Comparison of ENCODE assay signal across 20 mouse cellular contexts in genomic region chr9:21493907-21494306, GRCm38 (mm10). TPM values are rescaled to one million over a fixed set of nuclear protein-coding genes. Genes with fewer than 3 reads are reported as not detected.
DNase-seq lines count a peak whose midpoint lies in the region; ATAC-seq and TF ChIP-seq lines count a peak whose summit lies in the region.
"Had no signal": no experiment of that assay in that cellular context is flagged by ENCODE, and none has a peak within 500 bp of the region (broad histone marks: within the 10 kb centered on the region; RNA-seq: fewer than 3 reads in every experiment).

No protein-coding gene starts in this region.

- no peak for ATAC-seq in limb, embryonic 11.5 days (ENCODE audit: insufficient number of reproducible peaks, low FRiP score, low TSS enrichment, low read depth)
- ATAC-seq in kidney, embryonic 15.5 days (replicated peaks; ENCODE audit: low FRiP score) = no peak
- ATAC-seq in liver, postnatal 0 days = no peak
- ATAC-seq: forebrain, embryonic 15.5 days had no signal

- no peak overlapping the region for H3K9ac ChIP-seq in limb, embryonic 11.5 days (ENCODE audit: low read length)
- no peak overlapping the region for H3K9ac ChIP-seq in kidney, embryonic 15.5 days
- H3K9ac ChIP-seq in liver, postnatal 0 days (replicated peaks) = no peak overlapping the region
- H3K9ac ChIP-seq: forebrain, embryonic 15.5 days; midbrain, embryonic 12.5 days; stomach, embryonic 15.5 days had no signal

- 0 out of 2 replicates have a peak, but pooled peaks cover 2% of the 10 kb centered on the region for H3K4me1 ChIP-seq in limb, embryonic 11.5 days (ENCODE audit: control insufficient read depth, insufficient read depth, low read length)
- peaks cover 9% of the 10 kb centered on the region; the same call in 1 of the 2 replicates for H3K4me1 ChIP-seq in kidney, embryonic 15.5 days
- H3K4me1 ChIP-seq in liver, postnatal 0 days (ENCODE audit: insufficient read depth) = no peaks in the 10 kb centered on the region
- H3K4me1 ChIP-seq: forebrain, embryonic 15.5 days; midbrain, embryonic 12.5 days; stomach, embryonic 15.5 days had no signal

- H3K4me2 ChIP-seq in limb, embryonic 11.5 days (ENCODE audit: low read depth, severe bottlenecking) = 0 out of 2 replicates have a peak overlapping the region, but pooled peaks have one; percentile 7
- no peak overlapping the region for H3K4me2 ChIP-seq in kidney, embryonic 15.5 days
- H3K4me2 ChIP-seq in liver, postnatal 0 days (ENCODE audit: low read depth, low read length) = no peak overlapping the region
- H3K4me2 ChIP-seq: forebrain, embryonic 15.5 days; midbrain, embryonic 12.5 days; stomach, embryonic 15.5 days had no signal

- H3K4me3 ChIP-seq in layer of hippocampus, adult 2 months = no peak overlapping the region
- H3K4me3 ChIP-seq in limb, embryonic 11.5 days (ENCODE audit: low read depth, low read length) = no peak overlapping the region
- no peak overlapping the region for H3K4me3 ChIP-seq in kidney, embryonic 15.5 days (replicated peaks)
- H3K4me3 ChIP-seq in liver, postnatal 0 days (ENCODE audit: low read depth, low read length) = no peak overlapping the region
- H3K4me3 ChIP-seq: forebrain, embryonic 15.5 days; midbrain, embryonic 12.5 days; stomach, embryonic 15.5 days had no signal

- no peaks in the 10 kb centered on the region for H3K27me3 ChIP-seq in limb, embryonic 11.5 days (ENCODE audit: control insufficient read depth, insufficient read depth, low read length)
- no peaks in the 10 kb centered on the region for H3K27me3 ChIP-seq in kidney, embryonic 15.5 days
- no peaks in the 10 kb centered on the region for H3K27me3 ChIP-seq in liver, postnatal 0 days (ENCODE audit: insufficient read depth, low read length)
- H3K27me3 ChIP-seq: forebrain, embryonic 15.5 days; midbrain, embryonic 12.5 days; stomach, embryonic 15.5 days had no signal

- no peak for DNase-seq in layer of hippocampus, adult 2 months (ENCODE audit: low spot score in 2 of 2)
- no peak for DNase-seq in layer of hippocampus, adult 18-20 months (ENCODE audit: low spot score in 2 of 2)
- peak; percentile 43 for DNase-seq in R1 (ENCODE audit: low read depth, low spot score)
- no peak for DNase-seq in limb, embryonic 11.5 days (ENCODE audit: low spot score)
- DNase-seq in spleen, postnatal 14 days (ENCODE audit: low spot score in 2 of 2) = no peak
- DNase-seq in liver, postnatal 0 days = no peak
- DNase-seq: cerebellum, adult 11-12 months; cerebellum, postnatal 36 days; kidney, adult 11 months; liver; lung, postnatal 10 days; spleen, adult 18-20 months; thymus, adult 18-20 months; thymus, postnatal 4 days had no signal

- H3K27ac ChIP-seq in layer of hippocampus, adult 2 months = peak overlapping the region; percentile 25
- H3K27ac ChIP-seq in limb, embryonic 11.5 days (replicated peaks; ENCODE audit: low read depth, low read length) = no peak overlapping the region
- H3K27ac ChIP-seq in kidney, embryonic 15.5 days = no peak overlapping the region
- no peak overlapping the region for H3K27ac ChIP-seq in liver, postnatal 0 days (ENCODE audit: low read depth)
- H3K27ac ChIP-seq: forebrain, embryonic 15.5 days; kidney, postnatal 0 days; midbrain, embryonic 12.5 days; stomach, embryonic 15.5 days had no signal

- 65% methylated on average over 2 of the region's 2 CpGs for WGBS in limb, embryonic 11.5 days
- WGBS in kidney, embryonic 15.5 days = 68% methylated on average over 2 of the region's 2 CpGs
- WGBS in liver, postnatal 0 days (ENCODE audit: insufficient replicate concordance) = 84% methylated on average over 2 of the region's 2 CpGs

- TF ChIP-seq EP300 in liver, postnatal 0 days (IDR thresholded peaks at IDR 0.05; ENCODE audit: low read depth) = no peak

- peaks cover 4% of the 10 kb centered on the region; the same call in 1 of the 2 replicates for H3K36me3 ChIP-seq in limb, embryonic 11.5 days (ENCODE audit: control insufficient read depth, insufficient read depth, low read length)
- H3K36me3 ChIP-seq in kidney, embryonic 15.5 days = peaks cover 70% of the 10 kb centered on the region
- H3K36me3 ChIP-seq in liver, postnatal 0 days (replicated peaks; ENCODE audit: insufficient read depth, low read length) = peaks cover 58% of the 10 kb centered on the region

- TF ChIP-seq CTCF in layer of hippocampus, adult 2 months (conservative IDR thresholded peaks at IDR 0.05) = no peak
- no peak for TF ChIP-seq CTCF in liver, postnatal 0 days (IDR thresholded peaks at IDR 0.05; ENCODE audit: low read depth)

- no peaks in the 10 kb centered on the region for H3K9me3 ChIP-seq in limb, embryonic 11.5 days (ENCODE audit: control insufficient read depth, low read length)
- no peaks in the 10 kb centered on the region for H3K9me3 ChIP-seq in kidney, embryonic 15.5 days (replicated peaks)
- H3K9me3 ChIP-seq in liver, postnatal 0 days (ENCODE audit: low read length) = no peaks in the 10 kb centered on the region
- H3K9me3 ChIP-seq: forebrain, embryonic 15.5 days; midbrain, embryonic 12.5 days; stomach, embryonic 15.5 days had no signal

RNA-seq across cellular contexts. Expression of gene Tmed1, which starts 16.1 kb away (rescaled TPM):
- total RNA-seq in layer of hippocampus, adult 2 months (2021) = 10 to 100 TPM; 13.5 to 15.5 TPM
- 10 to 100 TPM; 11.1 to 11.8 TPM for total RNA-seq in layer of hippocampus, adult 18-20 months (2021)
- 97.0 and 99.6 TPM in 2 replicates for polyA plus RNA-seq in limb, embryonic 11.5 days (2014; fragmentation: Nextera tagmentation; extraction: Ambion mirVana)
- 133 and 138 TPM in 2 replicates for polyA plus RNA-seq in kidney, embryonic 15.5 days (2015; fragmentation: Nextera tagmentation; extraction: Ambion mirVana)
- polyA plus RNA-seq in liver, postnatal 0 days (2015; fragmentation: Nextera tagmentation; extraction: Ambion mirVana) = 34.6 and 38.0 TPM in 2 replicates

RNA-seq across cellular contexts. Expression of gene AB124611, which starts 32.1 kb away (rescaled TPM):
- total RNA-seq in layer of hippocampus, adult 2 months (2021) = under 1 TPM; 0.27 to 0.44 TPM
- not detected for total RNA-seq in layer of hippocampus, adult 18-20 months (2021)
- 2.5 and 3.2 TPM in 2 replicates for polyA plus RNA-seq in limb, embryonic 11.5 days (2014; fragmentation: Nextera tagmentation; extraction: Ambion mirVana)
- polyA plus RNA-seq in kidney, embryonic 15.5 days (2015; fragmentation: Nextera tagmentation; extraction: Ambion mirVana) = 2.9 and 5.2 TPM in 2 replicates
- polyA plus RNA-seq in liver, postnatal 0 days (2015; fragmentation: Nextera tagmentation; extraction: Ambion mirVana) = 13.6 and 14.2 TPM in 2 replicates
- total RNA-seq: ES-E14 had no signal

RNA-seq across cellular contexts. Expression of gene Carm1, which starts 52.8 kb away (rescaled TPM):
- total RNA-seq in layer of hippocampus, adult 2 months (2021) = 10 to 100 TPM; 75.9 to 85.6 TPM
- total RNA-seq in layer of hippocampus, adult 18-20 months (2021) = 10 to 100 TPM; 76.4 to 81.6 TPM
- polyA plus RNA-seq in limb, embryonic 11.5 days (2014; fragmentation: Nextera tagmentation; extraction: Ambion mirVana) = 78.9 and 93.7 TPM in 2 replicates
- polyA plus RNA-seq in kidney, embryonic 15.5 days (2015; fragmentation: Nextera tagmentation; extraction: Ambion mirVana) = 44.1 and 50.2 TPM in 2 replicates
- 8.6 TPM in 2 replicates for polyA plus RNA-seq in liver, postnatal 0 days (2015; fragmentation: Nextera tagmentation; extraction: Ambion mirVana)
